Mouse (Mus musculus) lung, postnatal 14 days (tissue): ENCODE measurements around the gene Chrnb2.

Experiments used
- DNase-seq: peaks from one replicate; pipeline ENCODE4 v3.0.0; 2021

Chrnb2 gene

GRCm38 (mm10) chr3:89774236-89774960, 10.0 kb upstream of the Chrnb2 start:
- no peak for DNase-seq

GRCm38 (mm10) chr3:89773740-89774211, 9.3 kb upstream of the Chrnb2 start:
- DNase-seq: peak; percentile 48

GRCm38 (mm10) chr3:89772968-89773709, 8.7 kb upstream of the Chrnb2 start, which contains the start of gene Ube2q1:
TSS of gene Ube2q1 (plus strand) at chr3:89773616.
- DNase-seq: peak; percentile 95

- DNase-seq: peak; percentile 83
Observed at GRCm38 (mm10) chr3:89772588-89772967, 8.1 kb upstream of the Chrnb2 start.

- DNase-seq: no peak
Observed at GRCm38 (mm10) chr3:89770425-89771002, 6.1 kb upstream of the Chrnb2 start.

- DNase-seq: no peak
Observed at GRCm38 (mm10) chr3:89769584-89769983, 5.2 kb upstream of the Chrnb2 start.

- no peak for DNase-seq
Observed at GRCm38 (mm10) chr3:89759786-89760185, 4.6 kb downstream of the Chrnb2 start.

- DNase-seq: no peak
Observed at GRCm38 (mm10) chr3:89757851-89758250, 6.6 kb downstream of the Chrnb2 start.

GRCm38 (mm10) chr3:89755283-89755682, 9.1 kb downstream of the Chrnb2 start:
- no peak for DNase-seq

GRCm38 (mm10) chr3:89752307-89752706, 12.1 kb downstream of the Chrnb2 start:
- DNase-seq: no peak

GRCm38 (mm10) chr3:89738509-89738908, 25.9 kb downstream of the Chrnb2 start:
- no peak for DNase-seq

GRCm38 (mm10) chr3:89732091-89732490, 32.3 kb downstream of the Chrnb2 start:
- no peak for DNase-seq

- DNase-seq: peak; percentile 89
Observed at GRCm38 (mm10) chr3:89730350-89731331, 33.8 kb downstream of the Chrnb2 start.

GRCm38 (mm10) chr3:89728848-89729247, 35.6 kb downstream of the Chrnb2 start:
- DNase-seq: no peak

- DNase-seq: peak; percentile 45
Observed at GRCm38 (mm10) chr3:89727028-89727427, 37.4 kb downstream of the Chrnb2 start.

GRCm38 (mm10) chr3:89723400-89724084, 40.9 kb downstream of the Chrnb2 start:
- no peak for DNase-seq

- no peak for DNase-seq
Observed at GRCm38 (mm10) chr3:89722032-89722431, 42.4 kb downstream of the Chrnb2 start.

GRCm38 (mm10) chr3:89715967-89716256, 48.5 kb downstream of the Chrnb2 start:
- DNase-seq: no peak

- DNase-seq: peak; percentile 23
Observed at GRCm38 (mm10) chr3:89715207-89715966, 49.0 kb downstream of the Chrnb2 start.

- DNase-seq: peak; percentile 69
Observed at GRCm38 (mm10) chr3:89714359-89715206, 49.8 kb downstream of the Chrnb2 start, which contains the start of gene Adar. TSS of gene Adar (plus strand) at chr3:89715022.
